Mouse (Mus musculus): Measurements from ENCODE around the gene Sgsm1. TPM values are rescaled to one million over a fixed set of nuclear protein-coding genes. Genes with fewer than 3 reads are reported as not detected.
A peak's percentile ranks its signal among the peaks of the same experiment; 100 is the strongest.

Sgsm1 gene
- polyA plus RNA-seq, 1 experiment from 2014 or later = 2.7 TPM

DNA sequence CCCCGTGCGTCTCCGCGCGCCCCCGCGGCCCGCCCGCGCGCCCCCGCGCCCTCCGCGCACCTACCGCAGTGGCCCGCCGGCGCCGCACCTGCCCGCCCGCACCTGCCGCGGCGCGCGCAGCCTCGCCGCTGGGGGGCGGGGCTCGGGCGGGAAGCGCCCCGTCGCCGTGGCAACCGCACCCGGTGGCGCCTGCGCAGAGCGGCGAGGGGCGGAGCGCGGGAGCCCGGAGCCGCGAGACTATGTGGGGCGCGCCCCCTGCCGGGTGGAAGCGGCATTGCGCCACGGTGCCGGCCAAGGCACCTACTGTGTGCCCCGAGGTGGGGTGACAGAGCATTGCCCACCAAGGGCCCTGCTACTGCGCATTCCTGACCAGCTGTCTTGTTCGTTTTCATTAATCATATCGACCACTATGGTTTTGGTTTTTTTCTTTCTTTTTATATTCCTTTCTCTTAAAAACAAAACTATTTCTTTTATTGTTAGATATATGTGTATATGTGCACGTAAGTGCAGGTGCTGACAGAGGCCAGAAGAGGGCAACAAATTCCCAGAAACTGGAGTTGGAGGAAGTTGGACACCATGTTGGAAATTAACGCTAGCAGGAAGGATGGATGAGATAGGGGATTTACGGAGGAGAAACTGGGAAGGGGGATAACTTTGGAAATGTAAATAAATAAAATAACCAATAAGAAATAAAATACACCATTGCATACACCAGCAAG lies 89.3 kb downstream of the Sgsm1 start, which contains the start of gene 2900026A02Rik:
Gene 2900026A02Rik (minus strand): TSS at position 90 of the 719 bp plus-strand sequence.
- peak within 1 kb of the TSS; percentile 98 for H3K4me2 ChIP-seq (replicated peaks)
- peak within 1 kb of the TSS; percentile 59 for H3K4me3 ChIP-seq
- H3K27ac ChIP-seq = no peak within 1 kb of the TSS
- H3K27me3 ChIP-seq = peaks cover 40% of the 10 kb centered on the region
- peaks cover 13% of the 10 kb centered on the region for H3K4me1 ChIP-seq
- H3K9me3 ChIP-seq = 0 out of 2 replicates have a peak, but pooled peaks cover 2% of the 10 kb centered on the region
- H3K36me3 ChIP-seq = no peaks in the 10 kb centered on the region
- no peak; the same call in 1 of the 2 replicates for ATAC-seq (ENCODE audit: low FRiP score, low read depth)
- 15% methylated on average over 35 of the region's 62 CpGs for WGBS
- peak within 1 kb of the TSS; percentile 62 for H3K9ac ChIP-seq

DNA sequence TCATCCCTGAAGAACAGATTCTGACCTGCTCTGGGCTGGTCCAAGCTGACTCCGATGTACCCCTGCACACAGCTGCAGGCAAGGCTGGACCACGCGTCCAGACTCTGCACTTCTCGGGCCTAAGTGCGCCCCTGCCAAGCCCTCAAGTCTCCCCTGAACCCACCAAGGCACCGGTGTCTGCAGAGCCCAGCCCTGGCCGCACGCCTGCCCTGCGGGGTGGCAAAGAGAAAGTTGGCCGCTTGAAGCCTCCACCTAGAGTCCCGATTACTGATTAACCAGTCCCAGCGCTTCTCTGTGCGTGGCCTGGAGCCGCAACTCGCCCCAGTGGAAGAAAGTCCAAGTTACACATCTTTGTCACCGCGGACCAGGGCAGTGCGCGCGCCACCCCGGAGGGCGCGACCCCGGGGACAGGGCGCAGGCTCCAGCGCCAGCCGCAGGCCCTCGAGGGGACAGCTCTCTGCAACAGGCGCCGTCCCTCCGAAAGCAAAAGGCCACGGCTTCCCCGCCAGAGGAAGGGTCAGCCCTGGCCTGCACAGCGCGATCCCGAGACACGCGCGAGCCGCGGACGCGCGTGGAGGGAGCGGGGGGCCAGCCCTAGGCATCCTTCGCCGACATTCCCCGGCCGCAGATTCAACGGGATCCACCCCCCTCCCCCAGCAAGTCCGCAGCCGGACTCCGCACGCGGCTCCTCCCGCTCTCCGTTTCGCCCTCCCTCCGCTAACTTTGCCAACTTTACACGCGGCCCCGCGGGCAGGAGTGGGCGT lies 90.0 kb downstream of the Sgsm1 start:
- Histone ChIP-seq H3K27ac (no peak overlapping the region), H3K4me2 (replicated peaks) (peak overlapping the region; percentile 98), H3K4me3 (peak overlapping the region; percentile 59), H3K36me3 (no peaks in the 10 kb centered on the region), H3K4me1 (peaks cover 5% of the 10 kb centered on the region), H3K9ac (peak overlapping the region; percentile 62), H3K9me3 (0 out of 2 replicates have a peak, but pooled peaks cover 2% of the 10 kb centered on the region), H3K27me3 (peaks cover 35% of the 10 kb centered on the region)
- ATAC-seq (ENCODE audit: low FRiP score, low read depth) = peak; percentile 33; the same call in 1 of the 2 replicates
- WGBS = 3% methylated on average over 64 of the region's 64 CpGs

GRCm38 (mm10) chr5:113219876-113220275 lies 90.7 kb downstream of the Sgsm1 start:
- H3K4me3 ChIP-seq = no peak overlapping the region
- ATAC-seq (ENCODE audit: low FRiP score, low read depth) = no peak
- 0 out of 2 replicates have a peak, but pooled peaks cover 2% of the 10 kb centered on the region for H3K9me3 ChIP-seq
- 66% methylated on average over 7 of the region's 7 CpGs for WGBS
- H3K4me2 ChIP-seq (replicated peaks) = peak overlapping the region; percentile 98; the same call in 1 of the 2 replicates
- no peak overlapping the region for H3K27ac ChIP-seq
- no peak overlapping the region for H3K9ac ChIP-seq
- H3K27me3 ChIP-seq = peaks cover 35% of the 10 kb centered on the region
- no peaks in the 10 kb centered on the region for H3K36me3 ChIP-seq
- peaks cover 5% of the 10 kb centered on the region; the same call in 1 of the 2 replicates for H3K4me1 ChIP-seq

GRCm38 (mm10) chr5:113219450-113219849 lies 91.1 kb downstream of the Sgsm1 start:
- no peak for ATAC-seq (ENCODE audit: low FRiP score, low read depth)
- peaks cover 35% of the 10 kb centered on the region for H3K27me3 ChIP-seq
- peaks cover 5% of the 10 kb centered on the region; the same call in 1 of the 2 replicates for H3K4me1 ChIP-seq
- WGBS = 71% methylated on average over 6 of the region's 6 CpGs
- no peak overlapping the region for H3K27ac ChIP-seq
- H3K36me3 ChIP-seq = no peaks in the 10 kb centered on the region
- H3K4me3 ChIP-seq = no peak overlapping the region
- H3K9ac ChIP-seq = no peak overlapping the region
- 0 out of 2 replicates have a peak, but pooled peaks cover 2% of the 10 kb centered on the region for H3K9me3 ChIP-seq
- H3K4me2 ChIP-seq (replicated peaks) = no peak overlapping the region

GRCm38 (mm10) chr5:113218617-113219235 lies 91.9 kb downstream of the Sgsm1 start:
- no peak overlapping the region for H3K27ac ChIP-seq
- 63% methylated on average over 17 of the region's 17 CpGs for WGBS
- no peak for ATAC-seq (ENCODE audit: low FRiP score, low read depth)
- H3K4me1 ChIP-seq = peaks cover 5% of the 10 kb centered on the region; the same call in 1 of the 2 replicates
- H3K36me3 ChIP-seq = no peaks in the 10 kb centered on the region
- H3K9ac ChIP-seq = no peak overlapping the region
- no peak overlapping the region for H3K4me3 ChIP-seq
- H3K27me3 ChIP-seq = peaks cover 35% of the 10 kb centered on the region
- 0 out of 2 replicates have a peak, but pooled peaks cover 2% of the 10 kb centered on the region for H3K9me3 ChIP-seq
- H3K4me2 ChIP-seq (replicated peaks) = no peak overlapping the region

DNA sequence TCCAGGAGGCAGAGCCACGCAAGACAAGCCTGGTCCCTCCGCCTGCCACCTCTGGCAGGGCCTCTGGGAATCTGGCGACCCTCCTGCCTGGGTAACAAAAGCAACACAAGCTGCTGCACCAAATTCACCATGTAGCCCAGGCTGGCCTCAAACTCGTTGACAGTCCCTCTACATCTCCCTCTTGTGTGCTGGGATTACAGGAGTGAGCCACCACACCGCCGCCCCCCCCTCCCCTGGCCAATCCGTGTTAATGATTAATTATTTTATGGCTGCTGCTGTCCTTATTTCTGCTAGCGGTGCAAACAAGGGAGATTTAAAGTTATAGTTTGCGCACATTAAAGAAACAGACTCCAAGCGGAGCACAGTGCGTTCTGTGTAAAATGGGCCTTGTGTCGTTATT lies 93.5 kb downstream of the Sgsm1 start:
- no peak overlapping the region for H3K4me3 ChIP-seq
- no peak overlapping the region for H3K9ac ChIP-seq
- no peak overlapping the region for H3K27ac ChIP-seq
- no peaks in the 10 kb centered on the region for H3K36me3 ChIP-seq
- H3K4me1 ChIP-seq = peaks cover 5% of the 10 kb centered on the region; the same call in 1 of the 2 replicates
- ATAC-seq (ENCODE audit: low FRiP score, low read depth) = no peak
- WGBS = 74% methylated on average over 12 of the region's 12 CpGs
- peaks cover 35% of the 10 kb centered on the region for H3K27me3 ChIP-seq
- H3K9me3 ChIP-seq = 0 out of 2 replicates have a peak, but pooled peaks cover 2% of the 10 kb centered on the region
- H3K4me2 ChIP-seq (replicated peaks) = no peak overlapping the region

- no peak overlapping the region for H3K4me3 ChIP-seq
- H3K9ac ChIP-seq = no peak overlapping the region
- H3K27ac ChIP-seq = no peak overlapping the region
- H3K36me3 ChIP-seq = no peaks in the 10 kb centered on the region
- H3K27me3 ChIP-seq = peaks cover 35% of the 10 kb centered on the region
- peaks cover 5% of the 10 kb centered on the region; the same call in 1 of the 2 replicates for H3K4me1 ChIP-seq
- 70% methylated on average over 14 of the region's 14 CpGs for WGBS
- H3K4me2 ChIP-seq (replicated peaks) = no peak overlapping the region
- H3K9me3 ChIP-seq = 0 out of 2 replicates have a peak, but pooled peaks cover under 1% of the 10 kb centered on the region
- ATAC-seq (ENCODE audit: low FRiP score, low read depth) = no peak
Measured at GRCm38 (mm10) chr5:113216328-113216960, 94.1 kb downstream of the Sgsm1 start.

- H3K9ac ChIP-seq = no peak overlapping the region
Measured at GRCm38 (mm10) chr5:113215610-113216011, 95.0 kb downstream of the Sgsm1 start.

GRCm38 (mm10) chr5:113214455-113214854 lies 96.1 kb downstream of the Sgsm1 start:
- Histone ChIP-seq H3K27me3 (peaks cover 16% of the 10 kb centered on the region), H3K36me3 (no peaks in the 10 kb centered on the region), H3K9me3 (no peaks in the 10 kb centered on the region), H3K9ac (no peak overlapping the region), H3K4me2 (replicated peaks) (no peak overlapping the region), H3K4me3 (no peak overlapping the region), H3K27ac (no peak overlapping the region), H3K4me1 (peaks cover 4% of the 10 kb centered on the region; the same call in 1 of the 2 replicates)
- WGBS = 58% methylated on average over 11 of the region's 11 CpGs
- no peak for ATAC-seq (ENCODE audit: low FRiP score, low read depth)

More at GRCm38 (mm10) chr5:113215610-113216011, 95.0 kb downstream of the Sgsm1 start:
- peaks cover 3% of the 10 kb centered on the region; the same call in 1 of the 2 replicates for H3K4me1 ChIP-seq
- ATAC-seq (ENCODE audit: low FRiP score, low read depth) = no peak
- H3K27me3 ChIP-seq = peaks cover 28% of the 10 kb centered on the region
- H3K27ac ChIP-seq = no peak overlapping the region
- H3K4me3 ChIP-seq = no peak overlapping the region
- H3K9me3 ChIP-seq = no peaks in the 10 kb centered on the region
- no peak overlapping the region for H3K4me2 ChIP-seq (replicated peaks)
- WGBS = 64% methylated on average over 9 of the region's 9 CpGs
- no peaks in the 10 kb centered on the region for H3K36me3 ChIP-seq

GRCm38 (mm10) chr5:113214041-113214440 lies 96.5 kb downstream of the Sgsm1 start:
- Histone ChIP-seq H3K27me3 (peaks cover 12% of the 10 kb centered on the region), H3K4me3 (no peak overlapping the region), H3K9me3 (no peaks in the 10 kb centered on the region), H3K27ac (no peak overlapping the region), H3K9ac (no peak overlapping the region), H3K36me3 (no peaks in the 10 kb centered on the region), H3K4me2 (replicated peaks) (no peak overlapping the region), H3K4me1 (peaks cover 8% of the 10 kb centered on the region)
- 87% methylated on average over 8 of the region's 8 CpGs for WGBS
- ATAC-seq (ENCODE audit: low FRiP score, low read depth) = no peak

- 72% methylated on average over 10 of the region's 10 CpGs for WGBS
- H3K4me1 ChIP-seq = peaks cover 20% of the 10 kb centered on the region
- H3K4me3 ChIP-seq = no peak overlapping the region
- H3K27ac ChIP-seq = no peak overlapping the region
- no peaks in the 10 kb centered on the region for H3K27me3 ChIP-seq
- no peak overlapping the region for H3K4me2 ChIP-seq (replicated peaks)
- H3K36me3 ChIP-seq = no peaks in the 10 kb centered on the region
- ATAC-seq (ENCODE audit: low FRiP score, low read depth) = no peak
- no peak overlapping the region for H3K9ac ChIP-seq
- H3K9me3 ChIP-seq = no peaks in the 10 kb centered on the region
Measured at GRCm38 (mm10) chr5:113212156-113212835, 98.3 kb downstream of the Sgsm1 start.
